Mouse (Mus musculus) kidney, adult 11 months (tissue): ENCODE results near the gene Gm14408.
"Not testable (repeated sequence)": the region's sequence is repeated elsewhere in the genome, so short reads cannot be mapped to it uniquely, and the experiment has no call there.

ENCODE experiments used
- DNase-seq: peaks from one replicate; pipeline ENCODE4 v3.0.0; 2022

Gm14408 gene

GRCm38 (mm10) chr2:176830840-176831239 lies at the start of gene Gm14408:
TSS of gene Gm14408 (plus strand) at chr2:176831140.
- DNase-seq = not testable (repeated sequence)

GRCm38 (mm10) chr2:176798312-176798711 lies 32.6 kb upstream of the Gm14408 start, which contains the start of gene Gm14295:
TSS of gene Gm14295 (plus strand) at chr2:176798612.
- DNase-seq = not testable (repeated sequence)

- DNase-seq = not testable (repeated sequence)
Observed at GRCm38 (mm10) chr2:176798785-176799184, 32.2 kb upstream of the Gm14408 start.
